ENCODE assay signal across 23 mouse cellular contexts in genomic region chr16:30507120-30507519, GRCm38 (mm10). TPM values are rescaled to one million over a fixed set of nuclear protein-coding genes. Genes with fewer than 3 reads are reported as not detected.
DNase-seq lines count a peak whose midpoint lies in the region; ATAC-seq and TF ChIP-seq lines count a peak whose summit lies in the region.
"Had no signal": no experiment of that assay in that cellular context is flagged by ENCODE, and none has a peak within 500 bp of the region (broad histone marks: within the 10 kb centered on the region; RNA-seq: fewer than 3 reads in every experiment).

No protein-coding gene starts in this region.

- H3K4me3 ChIP-seq in heart, embryonic 13.5 days = no peak overlapping the region
- no peak overlapping the region for H3K4me3 ChIP-seq in heart, postnatal 0 days (ENCODE audit: low read depth, low read length)
- H3K4me3 ChIP-seq in stomach, postnatal 0 days (ENCODE audit: low read depth, low read length) = no peak overlapping the region
- H3K4me3 ChIP-seq: embryonic facial prominence, embryonic 15.5 days; hindbrain, embryonic 12.5 days; limb, embryonic 13.5 days had no signal

- TF ChIP-seq EP300 in heart, postnatal 0 days (IDR thresholded peaks at IDR 0.05; ENCODE audit: low read depth) = no peak
- no peak for TF ChIP-seq EP300 in stomach, postnatal 0 days (optimal IDR thresholded peaks at IDR 0.05)

- DNase-seq in heart, postnatal 36 days = no peak
- peak; percentile 36 for DNase-seq in kidney, postnatal 10 days
- no peak for DNase-seq in kidney, adult 9 months
- peak; percentile 49 for DNase-seq in heart, postnatal 0 days (ENCODE audit: low spot score)
- no peak for DNase-seq in stomach, postnatal 0 days (ENCODE audit: low spot score)
- no peak for DNase-seq in lung, postnatal 10 days
- DNase-seq: adrenal gland, adult 2 months; cerebellum, adult 11 months; cerebellum, adult 9-11 months; gastrocnemius, postnatal 10 days; kidney, postnatal 14 days; lung, embryonic 14.5 days; lung, postnatal 4 days; midbrain, embryonic 14.5 days; retina, postnatal 1 day; thymus, adult 18-20 months; thymus, postnatal 4 days had no signal

- 17% methylated on average over 10 of the region's 10 CpGs for WGBS in heart, embryonic 13.5 days
- 28% methylated on average over 10 of the region's 10 CpGs for WGBS in heart, postnatal 0 days
- 43% methylated on average over 10 of the region's 10 CpGs for WGBS in stomach, postnatal 0 days

- H3K9ac ChIP-seq in heart, embryonic 13.5 days = peak overlapping the region; percentile 28; the same call in 1 of the 2 replicates
- no peak overlapping the region for H3K9ac ChIP-seq in heart, postnatal 0 days (replicated peaks; ENCODE audit: low read depth, low read length)
- H3K9ac ChIP-seq in stomach, postnatal 0 days (ENCODE audit: low read length) = no peak overlapping the region
- H3K9ac ChIP-seq: embryonic facial prominence, embryonic 15.5 days; hindbrain, embryonic 12.5 days; limb, embryonic 13.5 days; liver, embryonic 14.5 days; lung, embryonic 14.5 days had no signal

- H3K4me1 ChIP-seq in heart, embryonic 13.5 days = peaks cover 58% of the 10 kb centered on the region
- H3K4me1 ChIP-seq in heart, postnatal 0 days (ENCODE audit: control insufficient read depth, insufficient read depth) = peaks cover 23% of the 10 kb centered on the region
- peaks cover 7% of the 10 kb centered on the region for H3K4me1 ChIP-seq in stomach, postnatal 0 days (replicated peaks; ENCODE audit: control insufficient read depth, insufficient read depth)

- ATAC-seq in heart, embryonic 13.5 days (ENCODE audit: extremely low read depth, insufficient number of reproducible peaks, low FRiP score, low TSS enrichment) = no peak
- ATAC-seq in heart, postnatal 0 days (ENCODE audit: insufficient read depth, low read depth) = no peak
- no peak for ATAC-seq in stomach, postnatal 0 days (ENCODE audit: low FRiP score, low TSS enrichment)
- ATAC-seq: forebrain, embryonic 16.5 days had no signal

- no peaks in the 10 kb centered on the region for H3K9me3 ChIP-seq in heart, embryonic 13.5 days
- no peaks in the 10 kb centered on the region for H3K9me3 ChIP-seq in heart, postnatal 0 days (replicated peaks; ENCODE audit: control insufficient read depth, low read length)
- H3K9me3 ChIP-seq in stomach, postnatal 0 days (ENCODE audit: control insufficient read depth, low read length) = no peaks in the 10 kb centered on the region
- H3K9me3 ChIP-seq: embryonic facial prominence, embryonic 15.5 days; hindbrain, embryonic 12.5 days; limb, embryonic 13.5 days had no signal

- peak overlapping the region; percentile 25; the same call in 1 of the 2 replicates for H3K27ac ChIP-seq in heart, embryonic 13.5 days (replicated peaks)
- H3K27ac ChIP-seq in heart, postnatal 0 days (ENCODE audit: low read depth) = no peak overlapping the region
- peak overlapping the region; percentile 8; the same call in 1 of the 2 replicates for H3K27ac ChIP-seq in stomach, postnatal 0 days (replicated peaks)
- H3K27ac ChIP-seq: embryonic facial prominence, embryonic 15.5 days; hindbrain, embryonic 12.5 days; limb, embryonic 13.5 days; liver, embryonic 14.5 days had no signal

- no peak overlapping the region for H3K4me2 ChIP-seq in heart, embryonic 13.5 days
- H3K4me2 ChIP-seq in heart, postnatal 0 days (ENCODE audit: low read depth, low read length) = no peak overlapping the region
- H3K4me2 ChIP-seq in stomach, postnatal 0 days (replicated peaks; ENCODE audit: low read depth) = no peak overlapping the region
- H3K4me2 ChIP-seq: embryonic facial prominence, embryonic 15.5 days; hindbrain, embryonic 12.5 days; limb, embryonic 13.5 days; lung, embryonic 14.5 days had no signal

- H3K36me3 ChIP-seq in heart, embryonic 13.5 days = no peaks in the 10 kb centered on the region
- H3K36me3 ChIP-seq in heart, postnatal 0 days (replicated peaks; ENCODE audit: control insufficient read depth, insufficient read depth, low read length) = no peaks in the 10 kb centered on the region
- H3K36me3 ChIP-seq in stomach, postnatal 0 days (ENCODE audit: control insufficient read depth, insufficient read depth, low read length) = no peaks in the 10 kb centered on the region
- H3K36me3 ChIP-seq: embryonic facial prominence, embryonic 15.5 days; hindbrain, embryonic 12.5 days; limb, embryonic 13.5 days had no signal

- intact Hi-C loops in heart, postnatal 36 days (cut with DNase I) = no loop called here

- H3K27me3 ChIP-seq in heart, embryonic 13.5 days (replicated peaks) = peaks cover 30% of the 10 kb centered on the region
- no peaks in the 10 kb centered on the region; the same call in 1 of the 2 replicates for H3K27me3 ChIP-seq in heart, postnatal 0 days (ENCODE audit: control insufficient read depth, insufficient read depth, low read length)
- H3K27me3 ChIP-seq in stomach, postnatal 0 days (ENCODE audit: control insufficient read depth, insufficient read depth, low read length) = no peaks in the 10 kb centered on the region
- H3K27me3 ChIP-seq: embryonic facial prominence, embryonic 15.5 days; hindbrain, embryonic 12.5 days; limb, embryonic 13.5 days had no signal

- TF ChIP-seq CTCF in heart, postnatal 0 days (IDR thresholded peaks at IDR 0.05; ENCODE audit: low read depth) = no peak
- no peak for TF ChIP-seq CTCF in stomach, postnatal 0 days (IDR thresholded peaks at IDR 0.05; ENCODE audit: low read depth)

RNA-seq across cellular contexts. Expression of gene Tmem44, which starts 43.5 kb away (rescaled TPM):
- 19.6 and 20.9 TPM in 2 replicates for polyA plus RNA-seq in heart, embryonic 13.5 days (2015; fragmentation: Nextera tagmentation; extraction: Ambion mirVana)
- total RNA-seq in heart, postnatal 36 days (2021) = 1 to 10 TPM; 5.1 to 8.5 TPM
- 31.1 and 33.5 TPM in 2 replicates for total RNA-seq in heart, postnatal 0 days (2014; rRNA removed; ENCODE audit: low replicate concordance)
- 11.8 and 14.6 TPM in 2 replicates for polyA plus RNA-seq in heart, postnatal 0 days (2015; fragmentation: Nextera tagmentation; extraction: Ambion mirVana)
- 3.5 and 4.3 TPM in 2 replicates for polyA plus RNA-seq in stomach, postnatal 0 days (2015; fragmentation: Nextera tagmentation; extraction: Ambion mirVana)

Comparison
In these comparisons a context has a peak if more than half of its experiments do, and no peak if none do; other contexts are left out.
1. DNase-seq: peak in kidney, postnatal 10 days (single experiment) and heart, postnatal 0 days (single experiment); none in heart, postnatal 36 days (0 of 2), kidney, adult 9 months (single experiment), stomach, postnatal 0 days (single experiment) and lung, postnatal 10 days (single experiment).